Mouse (Mus musculus): ENCODE results near the gene Olfr520. TPM values are rescaled to one million over a fixed set of nuclear protein-coding genes. Genes with fewer than 3 reads are reported as not detected.
"Not testable (repeated sequence)": the region's sequence is repeated elsewhere in the genome, so short reads cannot be mapped to it uniquely, and the experiment has no call there.

Gene Olfr520
- polyA plus RNA-seq, 1 experiment from 2014 or later, result not detected

- not testable (repeated sequence) for ATAC-seq (ENCODE audit: low FRiP score, low TSS enrichment); H3K9ac ChIP-seq (replicated peaks; ENCODE audit: low read length); H3K27me3 ChIP-seq (ENCODE audit: control insufficient read depth, insufficient read depth, low read length); DNase-seq; H3K36me3 ChIP-seq (ENCODE audit: control insufficient read depth, insufficient read depth, low read length); H3K27ac ChIP-seq (replicated peaks; ENCODE audit: low read depth, low read length); H3K4me3 ChIP-seq (replicated peaks; ENCODE audit: low read depth, low read length); H3K4me1 ChIP-seq (ENCODE audit: control insufficient read depth, insufficient read depth, low read length); H3K9me3 ChIP-seq (ENCODE audit: control insufficient read depth, low read length); H3K4me2 ChIP-seq (ENCODE audit: low read length)
- 88% methylated on average over 9 of the region's 9 CpGs for WGBS
These were observed 5.4 kb downstream of the Olfr520 start for GRCm38 (mm10) chr7:99735491-99735890.

- H3K27me3 ChIP-seq (ENCODE audit: control insufficient read depth, insufficient read depth, low read length), result no peaks in the 10 kb centered on the region
- ATAC-seq (ENCODE audit: low FRiP score, low TSS enrichment), result no peak
- no peaks in the 10 kb centered on the region for H3K36me3 ChIP-seq (ENCODE audit: control insufficient read depth, insufficient read depth, low read length)
- H3K9me3 ChIP-seq (ENCODE audit: control insufficient read depth, low read length), result no peaks in the 10 kb centered on the region
- no peak overlapping the region for H3K9ac ChIP-seq (replicated peaks; ENCODE audit: low read length)
- no peaks in the 10 kb centered on the region for H3K4me1 ChIP-seq (ENCODE audit: control insufficient read depth, insufficient read depth, low read length)
- 42% methylated on average over 9 of the region's 9 CpGs for WGBS
- no peak for DNase-seq
- H3K27ac ChIP-seq (replicated peaks; ENCODE audit: low read depth, low read length), result no peak overlapping the region
- no peak overlapping the region for H3K4me2 ChIP-seq (ENCODE audit: low read length)
- H3K4me3 ChIP-seq (replicated peaks; ENCODE audit: low read depth, low read length), result no peak overlapping the region
These were observed 9.2 kb downstream of the Olfr520 start for GRCm38 (mm10) chr7:99739276-99739675.

- no peak within 1 kb of the TSS for H3K4me2 ChIP-seq (ENCODE audit: low read length)
- 92% methylated on average over 2 of the region's 2 CpGs for WGBS
- no peak within 1 kb of the TSS for H3K9ac ChIP-seq (replicated peaks; ENCODE audit: low read length)
- no peaks in the 10 kb centered on the region for H3K4me1 ChIP-seq (ENCODE audit: control insufficient read depth, insufficient read depth, low read length)
- no peaks in the 10 kb centered on the region for H3K27me3 ChIP-seq (ENCODE audit: control insufficient read depth, insufficient read depth, low read length)
- ATAC-seq (ENCODE audit: low FRiP score, low TSS enrichment), result no peak
- no peak within 1 kb of the TSS for H3K27ac ChIP-seq (replicated peaks; ENCODE audit: low read depth, low read length)
- peaks cover 9% of the 10 kb centered on the region; the same call in 1 of the 2 replicates for H3K9me3 ChIP-seq (ENCODE audit: control insufficient read depth, low read length)
- DNase-seq, result no peak
- H3K4me3 ChIP-seq (replicated peaks; ENCODE audit: low read depth, low read length), result no peak within 1 kb of the TSS
- no peaks in the 10 kb centered on the region for H3K36me3 ChIP-seq (ENCODE audit: control insufficient read depth, insufficient read depth, low read length)
These were observed 33.1 kb downstream of the Olfr520 start, which contains the start of gene Olfr521 for GRCm38 (mm10) chr7:99763207-99763606. Gene Olfr521, plus strand, starts transcription at chr7:99763507.

- no peaks in the 10 kb centered on the region for H3K9me3 ChIP-seq (ENCODE audit: control insufficient read depth, low read length)
- no peak for ATAC-seq (ENCODE audit: low FRiP score, low TSS enrichment)
- H3K36me3 ChIP-seq (ENCODE audit: control insufficient read depth, insufficient read depth, low read length), result no peaks in the 10 kb centered on the region
- no peak overlapping the region for H3K4me2 ChIP-seq (ENCODE audit: low read length)
- no peak overlapping the region for H3K27ac ChIP-seq (replicated peaks; ENCODE audit: low read depth, low read length)
- no peak overlapping the region for H3K4me3 ChIP-seq (replicated peaks; ENCODE audit: low read depth, low read length)
- no peak for DNase-seq
- 82% methylated on average over 5 of the region's 5 CpGs for WGBS
- H3K9ac ChIP-seq (replicated peaks; ENCODE audit: low read length), result no peak overlapping the region
- no peaks in the 10 kb centered on the region for H3K4me1 ChIP-seq (ENCODE audit: control insufficient read depth, insufficient read depth, low read length)
- H3K27me3 ChIP-seq (ENCODE audit: control insufficient read depth, insufficient read depth, low read length), result no peaks in the 10 kb centered on the region
These were observed 51.3 kb downstream of the Olfr520 start for GRCm38 (mm10) chr7:99781385-99781784.

GRCm38 (mm10) chr7:99781916-99782315 is 51.8 kb downstream of the Olfr520 start:
- Histone ChIP-seq H3K36me3 (ENCODE audit: control insufficient read depth, insufficient read depth, low read length) (no peaks in the 10 kb centered on the region), H3K4me3 (replicated peaks; ENCODE audit: low read depth, low read length) (no peak overlapping the region), H3K4me1 (ENCODE audit: control insufficient read depth, insufficient read depth, low read length) (no peaks in the 10 kb centered on the region), H3K27ac (replicated peaks; ENCODE audit: low read depth, low read length) (no peak overlapping the region), H3K9ac (replicated peaks; ENCODE audit: low read length) (no peak overlapping the region), H3K9me3 (ENCODE audit: control insufficient read depth, low read length) (no peaks in the 10 kb centered on the region), H3K4me2 (ENCODE audit: low read length) (no peak overlapping the region), H3K27me3 (ENCODE audit: control insufficient read depth, insufficient read depth, low read length) (no peaks in the 10 kb centered on the region)
- DNase-seq, result no peak
- no peak for ATAC-seq (ENCODE audit: low FRiP score, low TSS enrichment)
- whole genome bisulfite sequencing, result 90% methylated on average over 2 of the region's 2 CpGs

- Histone ChIP-seq H3K9me3 (ENCODE audit: control insufficient read depth, low read length) (no peaks in the 10 kb centered on the region), H3K27ac (replicated peaks; ENCODE audit: low read depth, low read length) (no peak overlapping the region), H3K27me3 (ENCODE audit: control insufficient read depth, insufficient read depth, low read length) (no peaks in the 10 kb centered on the region), H3K4me3 (replicated peaks; ENCODE audit: low read depth, low read length) (no peak overlapping the region), H3K4me1 (ENCODE audit: control insufficient read depth, insufficient read depth, low read length) (no peaks in the 10 kb centered on the region; the same call in 1 of the 2 replicates), H3K9ac (replicated peaks; ENCODE audit: low read length) (no peak overlapping the region), H3K36me3 (ENCODE audit: control insufficient read depth, insufficient read depth, low read length) (no peaks in the 10 kb centered on the region), H3K4me2 (ENCODE audit: low read length) (no peak overlapping the region)
- 61% methylated on average over 7 of the region's 7 CpGs for WGBS
- ATAC-seq (ENCODE audit: low FRiP score, low TSS enrichment) (no peak), DNase-seq (no peak)
These were observed 53.3 kb downstream of the Olfr520 start for GRCm38 (mm10) chr7:99783421-99783820.

- H3K36me3 ChIP-seq (ENCODE audit: control insufficient read depth, insufficient read depth, low read length), result no peaks in the 10 kb centered on the region
- no peak overlapping the region for H3K4me3 ChIP-seq (replicated peaks; ENCODE audit: low read depth, low read length)
- H3K27ac ChIP-seq (replicated peaks; ENCODE audit: low read depth, low read length), result no peak overlapping the region
- H3K4me1 ChIP-seq (ENCODE audit: control insufficient read depth, insufficient read depth, low read length), result no peaks in the 10 kb centered on the region; the same call in 1 of the 2 replicates
- H3K4me2 ChIP-seq (ENCODE audit: low read length), result no peak overlapping the region
- no peak overlapping the region for H3K9ac ChIP-seq (replicated peaks; ENCODE audit: low read length)
- DNase-seq, result no peak
- no peaks in the 10 kb centered on the region for H3K9me3 ChIP-seq (ENCODE audit: control insufficient read depth, low read length)
- H3K27me3 ChIP-seq (ENCODE audit: control insufficient read depth, insufficient read depth, low read length), result no peaks in the 10 kb centered on the region
- WGBS, result 88% methylated on average over 3 of the region's 3 CpGs
- no peak for ATAC-seq (ENCODE audit: low FRiP score, low TSS enrichment)
These were observed 55.5 kb downstream of the Olfr520 start for GRCm38 (mm10) chr7:99785553-99785952.

Other genes with a start within 250 kb of the Olfr520 start
- 488 and 521 TPM in 2 replicates for gene Rps3, start 246.5 kb upstream of the Olfr520 start, polyA plus RNA-seq (2014; fragmentation: Nextera tagmentation; extraction: Ambion mirVana)
- gene Arrb1, start 194.8 kb upstream of the Olfr520 start, polyA plus RNA-seq (2014; fragmentation: Nextera tagmentation; extraction: Ambion mirVana), result 10.3 and 13.3 TPM in 2 replicates
- gene Tpbgl, start 103.2 kb upstream of the Olfr520 start, polyA plus RNA-seq (2014; fragmentation: Nextera tagmentation; extraction: Ambion mirVana), result 1.2 and 1.6 TPM in 2 replicates
- gene Slco2b1, start 18.9 kb upstream of the Olfr520 start, polyA plus RNA-seq (2014; fragmentation: Nextera tagmentation; extraction: Ambion mirVana), result 2.5 and 4.7 TPM in 2 replicates
- gene Olfr521, start 33.2 kb downstream of the Olfr520 start, polyA plus RNA-seq (2014; fragmentation: Nextera tagmentation; extraction: Ambion mirVana), result not detected in 2 replicates
- 1.7 and 1.8 TPM in 2 replicates for gene Neu3, start 98.1 kb downstream of the Olfr520 start, polyA plus RNA-seq (2014; fragmentation: Nextera tagmentation; extraction: Ambion mirVana)
- 1.0 and 1.2 TPM in 2 replicates for gene Xrra1, start 128.8 kb downstream of the Olfr520 start, polyA plus RNA-seq (2014; fragmentation: Nextera tagmentation; extraction: Ambion mirVana)
- 285 and 286 TPM in 2 replicates for gene Spcs2, start 133.2 kb downstream of the Olfr520 start, polyA plus RNA-seq (2014; fragmentation: Nextera tagmentation; extraction: Ambion mirVana)